Comparison of ENCODE assay signal across 8 mouse cellular contexts in the genomic region with DNA sequence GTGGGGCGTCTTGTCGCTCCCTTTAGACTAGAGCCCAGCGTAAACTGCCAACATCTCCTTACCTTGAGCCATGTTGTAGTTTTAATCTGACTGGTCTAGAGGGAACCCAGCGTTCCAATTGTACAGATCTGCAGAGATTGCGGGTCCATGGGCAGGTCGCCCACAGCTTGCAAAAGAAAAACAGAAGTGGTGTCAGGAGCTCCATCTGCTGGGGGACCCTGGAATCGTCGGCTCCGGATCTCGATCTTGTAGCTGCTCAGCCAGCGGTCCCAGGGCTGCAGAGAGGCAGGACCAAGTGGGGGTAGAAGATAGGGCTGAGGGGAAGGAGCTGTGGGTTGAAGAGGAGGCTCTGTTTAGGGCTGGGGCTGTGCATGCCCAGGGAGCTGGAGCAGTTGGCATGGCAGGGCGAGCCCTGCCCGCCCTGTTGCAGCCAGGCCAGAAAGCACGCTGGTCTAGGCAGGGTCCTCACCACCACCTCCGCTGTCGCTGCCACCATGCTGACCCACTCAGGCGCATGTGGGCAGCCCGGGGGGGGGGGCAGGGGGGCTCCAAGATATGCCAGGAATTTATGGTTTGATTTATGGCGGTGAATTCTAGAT. TPM values are rescaled to one million over a fixed set of nuclear protein-coding genes. Genes with fewer than 3 reads are reported as not detected.
A peak's percentile ranks its signal among the peaks of the same experiment; 100 is the strongest.
DNase-seq lines count a peak whose midpoint lies in the region; ATAC-seq and TF ChIP-seq lines count a peak whose summit lies in the region.
"Had no signal": no experiment of that assay in that cellular context is flagged by ENCODE, and none has a peak within 500 bp of the region (broad histone marks: within the 10 kb centered on the region; RNA-seq: fewer than 3 reads in every experiment).

No protein-coding gene starts in this region.

- H3K4me3 ChIP-seq in lung, adult 2 months (replicated peaks; ENCODE audit: extremely low read depth, low read depth, low read length) = no peak overlapping the region
- no peak overlapping the region for H3K4me3 ChIP-seq in embryonic facial prominence, embryonic 12.5 days
- H3K4me3 ChIP-seq in kidney, embryonic 16.5 days (ENCODE audit: low read length) = no peak overlapping the region
- H3K4me3 ChIP-seq: neural tube, embryonic 12.5 days had no signal

- ATAC-seq in embryonic facial prominence, embryonic 12.5 days (ENCODE audit: insufficient number of reproducible peaks, insufficient read depth, low FRiP score, low TSS enrichment) = no peak
- ATAC-seq in kidney, embryonic 16.5 days (ENCODE audit: low FRiP score, low TSS enrichment) = peak; percentile 67

- 0 out of 2 replicates have a peak overlapping the region, but pooled peaks have one; percentile 1 for H3K4me2 ChIP-seq in embryonic facial prominence, embryonic 12.5 days (replicated peaks)
- H3K4me2 ChIP-seq in kidney, embryonic 16.5 days (replicated peaks; ENCODE audit: low read depth, low read length) = no peak overlapping the region
- H3K4me2 ChIP-seq: neural tube, embryonic 12.5 days had no signal

- peak; percentile 38; the same call in 1 of the 2 replicates for TF ChIP-seq CTCF in lung, adult 2 months (IDR thresholded peaks at IDR 0.05; ENCODE audit: insufficient read depth, low read length)

- no peak for TF ChIP-seq POLR2A in lung, adult 2 months (IDR thresholded peaks at IDR 0.05; ENCODE audit: borderline replicate concordance, extremely low read depth, low read depth, low read length)

- H3K4me1 ChIP-seq in lung, adult 2 months (ENCODE audit: control insufficient read depth, insufficient read depth, low read length) = no peaks in the 10 kb centered on the region
- no peaks in the 10 kb centered on the region for H3K4me1 ChIP-seq in embryonic facial prominence, embryonic 12.5 days
- H3K4me1 ChIP-seq in kidney, embryonic 16.5 days (ENCODE audit: insufficient read depth, low read length) = no peaks in the 10 kb centered on the region
- H3K4me1 ChIP-seq: neural tube, embryonic 12.5 days had no signal

- H3K27ac ChIP-seq in embryonic facial prominence, embryonic 12.5 days = no peak overlapping the region
- H3K27ac ChIP-seq in kidney, embryonic 16.5 days (ENCODE audit: low read length) = no peak overlapping the region
- H3K27ac ChIP-seq: neural tube, embryonic 12.5 days had no signal

- H3K9me3 ChIP-seq in embryonic facial prominence, embryonic 12.5 days = no peaks in the 10 kb centered on the region
- H3K9me3 ChIP-seq in kidney, embryonic 16.5 days (ENCODE audit: low read length) = no peaks in the 10 kb centered on the region

- no peaks in the 10 kb centered on the region for H3K27me3 ChIP-seq in embryonic facial prominence, embryonic 12.5 days
- H3K27me3 ChIP-seq in kidney, embryonic 16.5 days (ENCODE audit: insufficient read depth, low read length) = no peaks in the 10 kb centered on the region
- H3K27me3 ChIP-seq: neural tube, embryonic 12.5 days had no signal

- WGBS in lung, adult 2 months = 54% methylated on average over 19 of the region's 19 CpGs
- 53% methylated on average over 19 of the region's 19 CpGs for WGBS in embryonic facial prominence, embryonic 12.5 days
- WGBS in kidney, embryonic 16.5 days = 55% methylated on average over 19 of the region's 19 CpGs

- H3K9ac ChIP-seq in embryonic facial prominence, embryonic 12.5 days = no peak overlapping the region
- H3K9ac ChIP-seq in kidney, embryonic 16.5 days (replicated peaks; ENCODE audit: low read length) = no peak overlapping the region
- H3K9ac ChIP-seq: neural tube, embryonic 12.5 days had no signal

- DNase-seq in lung, adult 2 months = peak; percentile 7
- no peak for DNase-seq in lung, adult 18-20 months
- peak; percentile 79 for DNase-seq in WW6 (ENCODE audit: low read depth, low spot score)
- peak; percentile 34 for DNase-seq in lung, postnatal 10 days
- DNase-seq in right cerebral cortex, postnatal 10 days (ENCODE audit: low spot score in 2 of 2) = peak; percentile 31 to 49

- H3K36me3 ChIP-seq in embryonic facial prominence, embryonic 12.5 days = no peaks in the 10 kb centered on the region
- no peaks in the 10 kb centered on the region for H3K36me3 ChIP-seq in kidney, embryonic 16.5 days (ENCODE audit: insufficient read depth, low read length)
- H3K36me3 ChIP-seq: neural tube, embryonic 12.5 days had no signal

RNA-seq across cellular contexts. Expression of gene Shcbp1, which starts 21.3 kb away (rescaled TPM):
- 0.44 TPM in 1 of 2 replicates, not detected in the other for polyA plus RNA-seq in lung, adult 2 months (2012; rRNA removed)
- 73.2 and 81.3 TPM in 2 replicates for polyA plus RNA-seq in embryonic facial prominence, embryonic 12.5 days (2016; fragmentation: Nextera tagmentation; extraction: Ambion mirVana)
- polyA plus RNA-seq in kidney, embryonic 16.5 days (2015; fragmentation: Nextera tagmentation; extraction: Ambion mirVana) = 73.2 and 73.9 TPM in 2 replicates

Comparison
In these comparisons a context has a peak if more than half of its experiments do, and no peak if none do; other contexts are left out.
1. DNase-seq: peak in lung, adult 2 months (single experiment), WW6 (single experiment), lung, postnatal 10 days (single experiment) and right cerebral cortex, postnatal 10 days (2 of 2); none in lung, adult 18-20 months (0 of 2).
2. RNA of gene Shcbp1, which starts 21.3 kb away (polyA plus RNA-seq): 73.2 to 81.3 TPM in embryonic facial prominence, embryonic 12.5 days and 73.2 to 73.9 TPM in kidney, embryonic 16.5 days; 0.44 TPM in lung, adult 2 months; every median in the first group is over 10 times any median in the second.